ENCODE assay signal across 8 mouse cellular contexts in genomic region chr2:26325386-26326181, GRCm38 (mm10). TPM values are rescaled to one million over a fixed set of nuclear protein-coding genes. Genes with fewer than 3 reads are reported as not detected.
A peak's percentile ranks its signal among the peaks of the same experiment; 100 is the strongest.
DNase-seq lines count a peak whose midpoint lies in the region; ATAC-seq lines count a peak whose summit lies in the region.

No protein-coding gene starts in this region.

- no peak overlapping the region for H3K27ac ChIP-seq in embryonic facial prominence, embryonic 13.5 days
- H3K27ac ChIP-seq in limb, embryonic 12.5 days = no peak overlapping the region; the same call in 1 of the 2 replicates
- no peak overlapping the region for H3K27ac ChIP-seq in midbrain, embryonic 12.5 days (replicated peaks)
- H3K27ac ChIP-seq in stomach, embryonic 16.5 days (ENCODE audit: low read length) = no peak overlapping the region

- intact Hi-C loops in heart, postnatal 10 days (cut with DNase I) = loop anchor here (1.0 to 10.0 kb wide), 3 partner anchors 27 to 239 kb away; partner anchors contain the start of genes Dnlz and Inpp5e

- no peak overlapping the region for H3K4me2 ChIP-seq in embryonic facial prominence, embryonic 13.5 days
- no peak overlapping the region for H3K4me2 ChIP-seq in limb, embryonic 12.5 days
- H3K4me2 ChIP-seq in midbrain, embryonic 12.5 days (replicated peaks) = no peak overlapping the region
- H3K4me2 ChIP-seq in stomach, embryonic 16.5 days (ENCODE audit: low read depth, low read length) = no peak overlapping the region

- peak; percentile 57; the same call in 1 of the 2 replicates for ATAC-seq in embryonic facial prominence, embryonic 13.5 days (ENCODE audit: insufficient number of reproducible peaks, insufficient read depth, low FRiP score, low TSS enrichment, low read depth)
- ATAC-seq in limb, embryonic 12.5 days (ENCODE audit: insufficient number of reproducible peaks, insufficient read depth, low FRiP score, low TSS enrichment, low read depth) = peak; percentile 73
- peak; percentile 76 for ATAC-seq in midbrain, embryonic 12.5 days (ENCODE audit: low FRiP score, low read depth)
- ATAC-seq in stomach, embryonic 16.5 days (ENCODE audit: insufficient read depth, low FRiP score) = peak; percentile 88

- H3K27me3 ChIP-seq in embryonic facial prominence, embryonic 13.5 days = no peaks in the 10 kb centered on the region
- no peaks in the 10 kb centered on the region for H3K27me3 ChIP-seq in limb, embryonic 12.5 days
- no peaks in the 10 kb centered on the region for H3K27me3 ChIP-seq in midbrain, embryonic 12.5 days
- no peaks in the 10 kb centered on the region for H3K27me3 ChIP-seq in stomach, embryonic 16.5 days (ENCODE audit: control insufficient read depth, insufficient read depth, low read length)

- peaks cover 82% of the 10 kb centered on the region for H3K36me3 ChIP-seq in embryonic facial prominence, embryonic 13.5 days
- H3K36me3 ChIP-seq in limb, embryonic 12.5 days = peaks cover 87% of the 10 kb centered on the region
- peaks cover 75% of the 10 kb centered on the region for H3K36me3 ChIP-seq in midbrain, embryonic 12.5 days
- peaks cover 28% of the 10 kb centered on the region for H3K36me3 ChIP-seq in stomach, embryonic 16.5 days (ENCODE audit: control insufficient read depth, insufficient read depth, low read length)

- peak; percentile 77 to 80 for DNase-seq in heart, adult 18-20 months
- DNase-seq in heart, adult 8-10 months (ENCODE audit: low spot score) = no peak
- DNase-seq in adipocyte (ENCODE audit: low spot score) = peak; percentile 77
- peak; percentile 76 to 79 for DNase-seq in heart, postnatal 10 days

- H3K9ac ChIP-seq in embryonic facial prominence, embryonic 13.5 days = 0 out of 2 replicates have a peak overlapping the region, but pooled peaks have one; percentile 32
- H3K9ac ChIP-seq in limb, embryonic 12.5 days (replicated peaks) = no peak overlapping the region
- no peak overlapping the region for H3K9ac ChIP-seq in midbrain, embryonic 12.5 days (replicated peaks)
- H3K9ac ChIP-seq in stomach, embryonic 16.5 days (ENCODE audit: low read length) = no peak overlapping the region

- H3K9me3 ChIP-seq in embryonic facial prominence, embryonic 13.5 days = no peaks in the 10 kb centered on the region
- H3K9me3 ChIP-seq in limb, embryonic 12.5 days = no peaks in the 10 kb centered on the region
- H3K9me3 ChIP-seq in midbrain, embryonic 12.5 days = no peaks in the 10 kb centered on the region
- no peaks in the 10 kb centered on the region for H3K9me3 ChIP-seq in stomach, embryonic 16.5 days (replicated peaks; ENCODE audit: control insufficient read depth, low read length)

- no peak overlapping the region for H3K4me3 ChIP-seq in embryonic facial prominence, embryonic 13.5 days
- no peak overlapping the region for H3K4me3 ChIP-seq in limb, embryonic 12.5 days (replicated peaks)
- H3K4me3 ChIP-seq in midbrain, embryonic 12.5 days = no peak overlapping the region
- H3K4me3 ChIP-seq in stomach, embryonic 16.5 days (replicated peaks; ENCODE audit: low read length) = no peak overlapping the region

- 63% methylated on average over 15 of the region's 15 CpGs for WGBS in embryonic facial prominence, embryonic 13.5 days
- 68% methylated on average over 15 of the region's 15 CpGs for WGBS in limb, embryonic 12.5 days
- WGBS in midbrain, embryonic 12.5 days = 72% methylated on average over 15 of the region's 15 CpGs
- 67% methylated on average over 15 of the region's 15 CpGs for whole genome bisulfite sequencing in stomach, embryonic 16.5 days

- H3K4me1 ChIP-seq in embryonic facial prominence, embryonic 13.5 days = no peaks in the 10 kb centered on the region
- H3K4me1 ChIP-seq in limb, embryonic 12.5 days (replicated peaks) = no peaks in the 10 kb centered on the region
- 0 out of 2 replicates have a peak, but pooled peaks cover 6% of the 10 kb centered on the region for H3K4me1 ChIP-seq in midbrain, embryonic 12.5 days
- no peaks in the 10 kb centered on the region for H3K4me1 ChIP-seq in stomach, embryonic 16.5 days (ENCODE audit: control insufficient read depth, insufficient read depth, low read length)

RNA-seq across cellular contexts. Expression of gene Gpsm1, which starts 10.3 kb away (rescaled TPM):
- total RNA-seq in heart, adult 18-20 months (2021) = 100 to 1,000 TPM; 175 to 238 TPM
- total RNA-seq in heart, adult 8-10 months (2022) = 100 to 1,000 TPM; 188 to 246 (median 219) TPM
- 54.8 and 57.0 TPM in 2 replicates for polyA plus RNA-seq in embryonic facial prominence, embryonic 13.5 days (2015; fragmentation: Nextera tagmentation; extraction: Ambion mirVana)
- total RNA-seq in heart, postnatal 10 days (2021) = 100 to 1,000 TPM; 168 to 234 TPM
- polyA plus RNA-seq in limb, embryonic 12.5 days (2016; fragmentation: Nextera tagmentation; extraction: Ambion mirVana) = 73.4 and 74.1 TPM in 2 replicates
- 128 and 129 TPM in 2 replicates for polyA plus RNA-seq in midbrain, embryonic 12.5 days (2016; fragmentation: Nextera tagmentation; extraction: Ambion mirVana)
- 28.8 and 33.0 TPM in 2 replicates for polyA plus RNA-seq in stomach, embryonic 16.5 days (2015; fragmentation: Nextera tagmentation; extraction: Ambion mirVana)

RNA-seq across cellular contexts. Expression of gene Dnlz, which starts 26.3 kb away (rescaled TPM):
- 10 to 100 TPM; 24.5 to 25.3 TPM for total RNA-seq in heart, adult 18-20 months (2021)
- 10 to 100 TPM; 22.4 to 26.2 (median 25.4) TPM for total RNA-seq in heart, adult 8-10 months (2022)
- 31.4 and 32.1 TPM in 2 replicates for polyA plus RNA-seq in embryonic facial prominence, embryonic 13.5 days (2015; fragmentation: Nextera tagmentation; extraction: Ambion mirVana)
- 10 to 100 TPM; 14.8 to 16.3 TPM for total RNA-seq in heart, postnatal 10 days (2021)
- polyA plus RNA-seq in limb, embryonic 12.5 days (2016; fragmentation: Nextera tagmentation; extraction: Ambion mirVana) = 32.2 and 32.5 TPM in 2 replicates
- 34.4 and 35.2 TPM in 2 replicates for polyA plus RNA-seq in midbrain, embryonic 12.5 days (2016; fragmentation: Nextera tagmentation; extraction: Ambion mirVana)
- polyA plus RNA-seq in stomach, embryonic 16.5 days (2015; fragmentation: Nextera tagmentation; extraction: Ambion mirVana) = 20.5 and 23.8 TPM in 2 replicates

RNA-seq across cellular contexts. Expression of gene Ccdc187, which starts 31.2 kb away (rescaled TPM):
- total RNA-seq in heart, adult 18-20 months (2021) = under 1 TPM; 0.05 to 0.13 TPM
- under 1 TPM; 0.08 to 0.17 (median 0.14) TPM for total RNA-seq in heart, adult 8-10 months (2022)
- 0.10 and 0.28 TPM in 2 replicates for polyA plus RNA-seq in embryonic facial prominence, embryonic 13.5 days (2015; fragmentation: Nextera tagmentation; extraction: Ambion mirVana)
- total RNA-seq in heart, postnatal 10 days (2021) = under 1 TPM; 0.05 to 0.22 TPM
- polyA plus RNA-seq in limb, embryonic 12.5 days (2016; fragmentation: Nextera tagmentation; extraction: Ambion mirVana) = not detected in 2 replicates
- 0.08 and 0.12 TPM in 2 replicates for polyA plus RNA-seq in midbrain, embryonic 12.5 days (2016; fragmentation: Nextera tagmentation; extraction: Ambion mirVana)
- 0.58 and 0.82 TPM in 2 replicates for polyA plus RNA-seq in stomach, embryonic 16.5 days (2015; fragmentation: Nextera tagmentation; extraction: Ambion mirVana)

RNA-seq across cellular contexts. Expression of gene Card9, which starts 35.1 kb away (rescaled TPM):
- 1 to 10 TPM in 1 of 2 experiments, under 1 TPM in 1; 0.89 to 1.1 TPM for total RNA-seq in heart, adult 18-20 months (2021)
- 1 to 10 TPM in 3 of 4 experiments, under 1 TPM in 1; 0.54 to 2.2 (median 1.7) TPM for total RNA-seq in heart, adult 8-10 months (2022)
- polyA plus RNA-seq in embryonic facial prominence, embryonic 13.5 days (2015; fragmentation: Nextera tagmentation; extraction: Ambion mirVana) = 0.81 and 1.3 TPM in 2 replicates
- total RNA-seq in heart, postnatal 10 days (2021) = 1 to 10 TPM; 1.2 to 1.3 TPM
- polyA plus RNA-seq in limb, embryonic 12.5 days (2016; fragmentation: Nextera tagmentation; extraction: Ambion mirVana) = 0.50 and 0.51 TPM in 2 replicates
- polyA plus RNA-seq in midbrain, embryonic 12.5 days (2016; fragmentation: Nextera tagmentation; extraction: Ambion mirVana) = 2.0 and 2.1 TPM in 2 replicates
- polyA plus RNA-seq in stomach, embryonic 16.5 days (2015; fragmentation: Nextera tagmentation; extraction: Ambion mirVana) = 1.1 and 1.5 TPM in 2 replicates

RNA-seq across cellular contexts. Expression of gene Snapc4, which starts 54.9 kb away (rescaled TPM):
- 1 to 10 TPM; 5.8 to 5.9 TPM for total RNA-seq in heart, adult 18-20 months (2021)
- total RNA-seq in heart, adult 8-10 months (2022) = 10 to 100 TPM in 2 of 4 experiments, 1 to 10 TPM in 2; 6.4 to 13.1 (median 8.6) TPM
- polyA plus RNA-seq in embryonic facial prominence, embryonic 13.5 days (2015; fragmentation: Nextera tagmentation; extraction: Ambion mirVana) = 33.9 and 38.9 TPM in 2 replicates
- 10 to 100 TPM; 13.0 to 15.5 TPM for total RNA-seq in heart, postnatal 10 days (2021)
- 36.7 and 39.4 TPM in 2 replicates for polyA plus RNA-seq in limb, embryonic 12.5 days (2016; fragmentation: Nextera tagmentation; extraction: Ambion mirVana)
- 36.9 and 41.5 TPM in 2 replicates for polyA plus RNA-seq in midbrain, embryonic 12.5 days (2016; fragmentation: Nextera tagmentation; extraction: Ambion mirVana)
- 25.8 and 26.1 TPM in 2 replicates for polyA plus RNA-seq in stomach, embryonic 16.5 days (2015; fragmentation: Nextera tagmentation; extraction: Ambion mirVana)
